ENCODE assay signal across 11 mouse cellular contexts in genomic region chr15:43682176-43682575, GRCm38 (mm10).
"Had no signal": no experiment of that assay in that cellular context is flagged by ENCODE, and none has a peak within 500 bp of the region (broad histone marks: within the 10 kb centered on the region; RNA-seq: fewer than 3 reads in every experiment).

No protein-coding gene starts in this region.

- ATAC-seq: liver, embryonic 12.5 days had no signal

- DNase-seq: kidney, adult 8-10 months; kidney, postnatal 25 days; layer of hippocampus, adult 9-11 months; liver; lung, adult 18-20 months; lung, postnatal 10 days; lung, postnatal 36 days; midbrain, embryonic 14.5 days; thymus, adult 18-20 months; thymus, postnatal 36 days had no signal
